Mouse (Mus musculus) embryonic facial prominence, embryonic 15.5 days (tissue): ENCODE measurements around the gene Ccnt1. TPM values are rescaled to one million over a fixed set of nuclear protein-coding genes. Genes with fewer than 3 reads are reported as not detected.
"Not testable (repeated sequence)": the region's sequence is repeated elsewhere in the genome, so short reads cannot be mapped to it uniquely, and the experiment has no call there.

Source experiments
- ATAC-seq: fragments of 200-750 bp; cut with Nextera tagmentation; 2 replicates; pipeline ENCODE4 v1.8.0; 2017; ENCODE audit warnings: low read depth, moderate TSS enrichment; ENCODE audit not compliant: insufficient number of reproducible peaks, low FRiP score, low TSS enrichment
- H3K27ac ChIP-seq: fragments of 300-500 bp; sonication (generic); replicated peaks from 2 replicates; pipeline ENCODE4 v1.5.1; 2015; ENCODE audit warnings: mild to moderate bottlenecking, inconsistent platforms
- H3K27me3 ChIP-seq: fragments of 300-500 bp; sonication (generic); 2 replicates; pipeline ENCODE4 v1.6.1; 2015; ENCODE audit warnings: inconsistent platforms
- H3K36me3 ChIP-seq: fragments of 300-500 bp; sonication (generic); 2 replicates; pipeline ENCODE4 v1.6.1; 2015; ENCODE audit warnings: mild to moderate bottlenecking, inconsistent platforms
- H3K4me1 ChIP-seq: fragments of 300-500 bp; sonication (generic); 2 replicates; pipeline ENCODE4 v1.6.1; 2015; ENCODE audit warnings: inconsistent platforms
- H3K4me2 ChIP-seq: fragments of 300-500 bp; sonication (generic); replicated peaks from 2 replicates; pipeline ENCODE4 v1.6.1; 2015; ENCODE audit warnings: mild to moderate bottlenecking, inconsistent platforms
- H3K4me3 ChIP-seq: fragments of 300-500 bp; sonication (generic); replicated peaks from 2 replicates; pipeline ENCODE4 v1.5.1; 2015; ENCODE audit warnings: mild to moderate bottlenecking, inconsistent platforms
- H3K9ac ChIP-seq: fragments of 300-500 bp; sonication (generic); 2 replicates; pipeline ENCODE4 v1.6.1; 2015; ENCODE audit warnings: inconsistent platforms
- H3K9me3 ChIP-seq: fragments of 300-500 bp; sonication (generic); replicated peaks from 2 replicates; pipeline ENCODE4 v1.6.1; 2016; ENCODE audit warnings: inconsistent platforms
- WGBS: fragments of 180-500 bp; shearing (Covaris S2); methylation state at CpG from one replicate; pipeline ENCODE4 v1.1.7; 2015; 5-methylcytosine and 5-hydroxymethylcytosine counted together
- polyA plus RNA-seq: library from polyadenylated mRNA; unstranded; fragments of >200 nt; fragmentation: Nextera tagmentation; extraction: Ambion mirVana; gene quantifications from 2 replicates; pipeline ENCODE4 v1.2.1, GENCODE M21; 2015

Gene Ccnt1
- polyA plus RNA-seq, 1 experiment from 2014 or later: 54.7 TPM

DNA sequence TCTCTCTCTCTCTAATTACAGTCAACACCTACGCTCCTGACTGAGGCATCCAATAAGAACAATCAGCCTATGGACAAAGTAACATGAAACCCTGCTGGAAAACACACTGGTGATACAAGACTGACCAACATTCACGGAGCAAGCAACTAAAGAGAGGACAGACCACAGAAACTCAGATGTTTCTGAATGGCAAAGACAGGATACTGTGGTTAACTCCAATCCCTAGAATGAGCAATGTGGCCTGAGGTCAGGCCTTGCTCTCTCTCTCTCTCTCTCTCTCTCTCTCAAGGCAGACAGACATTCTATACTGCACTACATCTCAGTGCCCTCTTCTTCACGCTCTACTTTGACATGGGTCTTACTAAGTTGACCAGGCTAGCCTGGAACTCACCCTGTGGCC is 49.5 kb downstream of the Ccnt1 start:
- no peak overlapping the region for H3K9ac ChIP-seq
- H3K27ac ChIP-seq: no peak overlapping the region
- H3K4me2 ChIP-seq: no peak overlapping the region
- no peaks in the 10 kb centered on the region for H3K27me3 ChIP-seq
- no peak for ATAC-seq
- peaks cover 71% of the 10 kb centered on the region for H3K36me3 ChIP-seq
- no peaks in the 10 kb centered on the region for H3K9me3 ChIP-seq
- H3K4me3 ChIP-seq: no peak overlapping the region
- 88% methylated on average over 3 of the region's 3 CpGs for WGBS
- no peaks in the 10 kb centered on the region for H3K4me1 ChIP-seq

DNA sequence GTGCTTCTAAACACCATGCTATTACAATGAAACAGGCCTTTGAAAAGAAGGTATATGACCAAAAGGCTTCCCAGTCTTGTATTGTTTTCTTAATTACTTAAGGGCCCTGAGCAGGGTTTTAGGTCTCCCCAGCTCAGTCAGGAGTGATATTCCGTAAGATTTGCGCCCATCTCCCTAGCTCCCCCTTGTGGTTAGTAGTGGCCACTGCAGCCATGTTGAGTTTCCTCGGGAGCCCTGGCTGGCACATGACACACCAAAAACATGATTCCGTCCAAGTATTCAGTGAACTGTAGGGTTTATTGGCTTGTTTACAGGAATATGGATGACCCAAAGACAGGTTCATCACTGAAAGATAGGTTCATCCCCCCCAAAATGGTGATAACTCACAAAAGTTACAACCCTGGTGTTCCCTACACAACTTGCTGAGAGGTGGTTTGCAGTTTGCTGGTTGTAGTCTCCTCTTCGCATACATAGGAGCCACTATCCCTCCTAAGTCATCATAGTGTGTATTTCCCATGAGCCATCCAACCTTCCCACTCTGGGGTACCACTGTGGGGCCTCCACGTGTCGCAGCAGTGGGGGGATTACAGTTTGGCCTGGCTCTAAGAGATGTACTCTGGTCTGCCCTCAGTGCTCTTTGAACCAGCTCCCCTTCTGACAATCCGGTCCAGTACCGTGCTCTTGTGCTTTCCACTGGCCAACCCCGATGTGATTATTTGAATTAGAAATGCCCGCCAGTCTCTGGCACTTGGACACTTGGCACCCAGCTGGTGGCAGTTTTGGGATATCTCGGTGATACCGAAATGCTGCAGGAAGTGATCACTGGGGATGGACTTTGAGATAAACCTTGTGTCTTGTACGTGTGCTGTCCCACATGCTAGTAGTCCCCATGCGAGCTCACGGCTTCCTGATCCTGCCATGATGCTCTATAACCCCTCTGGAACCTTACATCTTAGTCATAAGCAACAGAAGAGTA is 53.1 kb downstream of the Ccnt1 start:
- Histone ChIP-seq H3K27me3 (no peaks in the 10 kb centered on the region), H3K36me3 (peaks cover 43% of the 10 kb centered on the region), H3K9me3 (no peaks in the 10 kb centered on the region), H3K4me1 (no peaks in the 10 kb centered on the region), H3K4me3 (no peak overlapping the region), H3K9ac (no peak overlapping the region), H3K4me2 (no peak overlapping the region), H3K27ac (no peak overlapping the region)
- 69% methylated on average over 16 of the region's 16 CpGs for WGBS
- ATAC-seq: no peak

DNA sequence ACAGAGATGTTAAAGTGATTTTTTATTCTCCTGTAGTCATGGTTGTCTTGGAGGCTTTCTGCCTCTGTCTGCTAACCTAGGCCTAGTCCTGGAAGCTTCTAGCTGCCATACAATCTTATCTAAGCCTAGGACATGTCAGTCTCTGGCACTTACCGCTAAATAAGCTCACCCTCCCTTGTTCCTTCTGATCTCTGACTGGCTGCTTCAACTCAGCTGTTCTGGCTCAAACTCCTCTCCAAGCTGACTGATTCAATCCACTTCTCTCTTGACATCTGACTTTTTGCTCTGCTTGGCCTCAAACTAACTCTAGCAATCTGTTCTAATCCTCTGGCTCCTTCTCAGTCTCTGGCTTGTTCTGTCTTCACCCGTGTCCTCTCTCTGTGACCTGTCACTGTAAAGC is 55.9 kb downstream of the Ccnt1 start:
- not testable (repeated sequence) for H3K9ac ChIP-seq, H3K4me3 ChIP-seq, H3K4me2 ChIP-seq, ATAC-seq, H3K9me3 ChIP-seq, H3K4me1 ChIP-seq, H3K27me3 ChIP-seq, H3K27ac ChIP-seq
- H3K36me3 ChIP-seq: peaks cover 17% of the 10 kb centered on the region
- WGBS: 77% methylated on average over 2 of the region's 2 CpGs

DNA sequence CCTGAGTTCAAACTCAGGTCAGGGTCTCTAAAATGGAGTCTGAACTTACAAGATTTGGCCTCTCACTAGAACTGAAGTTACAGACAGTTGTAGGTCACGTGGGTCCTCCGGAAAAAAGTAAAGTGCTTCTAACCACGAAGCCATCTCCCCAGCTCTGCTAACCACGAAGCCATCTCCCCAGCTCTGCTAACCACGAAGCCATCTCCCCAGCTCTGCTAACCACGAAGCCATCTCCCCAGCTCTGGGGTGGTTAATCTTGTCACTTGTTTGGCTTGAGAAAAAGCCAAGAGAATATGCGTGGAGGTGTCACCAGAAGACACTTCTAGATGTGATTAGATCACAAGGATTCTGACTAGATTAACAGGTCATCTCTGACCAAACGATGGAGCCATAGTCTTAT is 56.6 kb downstream of the Ccnt1 start:
- H3K36me3 ChIP-seq: peaks cover 12% of the 10 kb centered on the region
- no peak overlapping the region for H3K9ac ChIP-seq
- H3K27me3 ChIP-seq: no peaks in the 10 kb centered on the region
- no peak for ATAC-seq
- no peaks in the 10 kb centered on the region for H3K9me3 ChIP-seq
- H3K27ac ChIP-seq: no peak overlapping the region
- H3K4me2 ChIP-seq: no peak overlapping the region
- WGBS: 61% methylated on average over 8 of the region's 8 CpGs
- H3K4me3 ChIP-seq: no peak overlapping the region
- peaks cover 10% of the 10 kb centered on the region for H3K4me1 ChIP-seq

DNA sequence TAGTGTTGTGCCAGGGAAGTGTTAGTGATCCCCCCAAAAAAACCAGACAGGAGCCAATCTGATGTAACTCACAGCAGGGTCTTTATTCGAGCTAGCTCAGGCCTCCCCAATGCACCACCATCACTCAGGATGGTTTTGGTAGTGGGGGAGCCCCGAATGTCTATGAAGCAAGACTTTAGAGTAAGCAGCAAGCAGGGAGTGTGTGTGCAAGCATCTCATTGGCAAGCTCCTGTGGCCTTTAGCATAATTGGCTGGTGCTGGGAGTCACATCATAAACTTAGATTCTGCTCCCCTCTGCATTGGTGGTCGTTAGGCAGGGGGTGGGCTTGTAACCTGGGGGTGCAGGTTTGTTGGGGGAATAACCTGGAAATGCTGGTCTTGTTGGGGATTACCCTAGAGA is 57.0 kb downstream of the Ccnt1 start:
- peaks cover 12% of the 10 kb centered on the region for H3K36me3 ChIP-seq
- H3K27ac ChIP-seq, H3K4me3 ChIP-seq, H3K27me3 ChIP-seq, H3K4me1 ChIP-seq, H3K9me3 ChIP-seq, H3K9ac ChIP-seq, H3K4me2 ChIP-seq, ATAC-seq: not testable (repeated sequence)
- 61% methylated on average over 3 of the region's 3 CpGs for WGBS

DNA sequence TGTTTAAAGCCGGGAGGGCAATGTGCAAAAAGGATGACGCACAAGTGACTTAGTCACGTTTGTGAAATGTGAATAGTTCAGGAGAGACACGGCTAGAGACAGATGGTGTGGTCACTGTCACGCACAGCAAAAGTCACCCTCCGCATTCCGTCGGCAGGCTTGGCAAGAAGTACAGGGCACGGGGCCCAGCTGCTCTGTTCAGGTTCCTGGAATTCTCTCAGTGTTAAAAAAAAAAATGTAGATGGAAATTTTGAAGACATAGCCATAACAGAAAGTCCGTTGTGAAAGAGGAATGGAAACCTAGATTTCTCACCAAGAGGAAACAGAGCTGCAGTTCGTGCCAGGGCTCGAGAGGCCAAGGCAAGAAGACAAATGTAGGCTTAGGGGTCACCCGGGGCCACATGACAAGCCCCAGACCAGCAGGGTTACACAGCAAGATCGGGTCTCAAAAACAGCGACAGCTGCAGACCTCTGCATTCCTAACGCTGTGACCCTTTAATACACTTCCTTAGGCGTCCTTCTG is 57.9 kb downstream of the Ccnt1 start:
- no peaks in the 10 kb centered on the region for H3K9me3 ChIP-seq
- no peak for ATAC-seq
- H3K27ac ChIP-seq: peak overlapping the region; percentile 68
- peaks cover 10% of the 10 kb centered on the region for H3K4me1 ChIP-seq
- no peak overlapping the region for H3K4me2 ChIP-seq
- WGBS: 35% methylated on average over 17 of the region's 17 CpGs
- peaks cover 4% of the 10 kb centered on the region; the same call in 1 of the 2 replicates for H3K36me3 ChIP-seq
- H3K9ac ChIP-seq: no peak overlapping the region
- no peaks in the 10 kb centered on the region for H3K27me3 ChIP-seq
- H3K4me3 ChIP-seq: no peak overlapping the region

DNA sequence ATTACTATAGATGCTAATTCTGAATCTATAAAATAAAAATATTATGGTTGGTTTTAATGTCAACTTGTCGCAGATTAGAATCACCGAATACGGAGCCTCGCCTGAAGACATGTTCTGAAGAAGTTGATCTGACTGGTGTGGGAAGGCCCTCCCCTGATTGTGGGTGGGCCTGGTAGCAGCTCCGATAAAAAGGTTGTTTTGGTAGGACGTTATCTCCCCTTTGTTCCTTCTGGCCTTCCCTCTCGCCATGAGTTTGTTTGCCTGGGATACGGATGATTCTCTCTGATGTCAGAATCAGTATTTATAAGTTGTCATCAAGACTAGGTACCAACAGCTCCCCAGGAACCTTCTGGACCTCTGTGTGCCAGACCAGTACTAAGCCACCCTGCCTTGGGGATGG is 58.5 kb downstream of the Ccnt1 start:
- H3K27ac ChIP-seq: no peak overlapping the region; the same call in 1 of the 2 replicates
- no peaks in the 10 kb centered on the region for H3K9me3 ChIP-seq
- peaks cover 10% of the 10 kb centered on the region for H3K4me1 ChIP-seq
- ATAC-seq: no peak
- WGBS: 63% methylated on average over 8 of the region's 8 CpGs
- H3K9ac ChIP-seq: no peak overlapping the region
- no peaks in the 10 kb centered on the region for H3K36me3 ChIP-seq
- H3K27me3 ChIP-seq: no peaks in the 10 kb centered on the region
- H3K4me3 ChIP-seq: no peak overlapping the region
- no peak overlapping the region for H3K4me2 ChIP-seq

DNA sequence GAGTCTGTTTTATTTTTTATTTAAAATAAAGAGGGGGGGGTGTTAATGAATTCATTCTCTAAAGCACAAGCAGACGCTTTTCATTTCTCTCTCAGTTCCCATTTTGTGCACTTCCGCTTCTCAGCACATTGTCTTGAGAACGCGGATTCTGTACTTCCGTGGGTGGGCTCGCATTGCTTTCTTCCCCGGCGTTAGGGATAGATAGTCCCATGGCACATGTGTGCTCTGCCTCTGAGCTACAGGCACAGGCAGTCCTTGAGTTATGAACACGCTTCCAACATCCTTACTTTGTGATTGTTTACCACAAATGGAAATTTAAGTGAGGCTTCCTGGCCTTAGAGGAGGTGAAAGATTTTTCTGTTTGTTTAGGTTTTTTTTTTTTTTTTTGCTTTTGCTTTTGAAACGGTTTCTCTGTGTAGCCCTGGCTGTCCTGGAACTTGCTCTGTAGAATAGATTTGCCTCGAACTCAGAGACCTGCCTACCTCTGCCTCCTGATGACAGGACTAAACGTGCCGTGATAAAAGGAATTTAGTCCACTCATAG is 59.3 kb downstream of the Ccnt1 start:
- H3K36me3 ChIP-seq: no peaks in the 10 kb centered on the region
- peak overlapping the region; percentile 53; the same call in 1 of the 2 replicates for H3K4me2 ChIP-seq
- H3K27me3 ChIP-seq: no peaks in the 10 kb centered on the region
- no peak for ATAC-seq
- H3K4me1 ChIP-seq: peaks cover 10% of the 10 kb centered on the region
- no peaks in the 10 kb centered on the region for H3K9me3 ChIP-seq
- H3K4me3 ChIP-seq: no peak overlapping the region
- no peak overlapping the region for H3K27ac ChIP-seq
- no peak overlapping the region for H3K9ac ChIP-seq
- 52% methylated on average over 13 of the region's 13 CpGs for WGBS

DNA sequence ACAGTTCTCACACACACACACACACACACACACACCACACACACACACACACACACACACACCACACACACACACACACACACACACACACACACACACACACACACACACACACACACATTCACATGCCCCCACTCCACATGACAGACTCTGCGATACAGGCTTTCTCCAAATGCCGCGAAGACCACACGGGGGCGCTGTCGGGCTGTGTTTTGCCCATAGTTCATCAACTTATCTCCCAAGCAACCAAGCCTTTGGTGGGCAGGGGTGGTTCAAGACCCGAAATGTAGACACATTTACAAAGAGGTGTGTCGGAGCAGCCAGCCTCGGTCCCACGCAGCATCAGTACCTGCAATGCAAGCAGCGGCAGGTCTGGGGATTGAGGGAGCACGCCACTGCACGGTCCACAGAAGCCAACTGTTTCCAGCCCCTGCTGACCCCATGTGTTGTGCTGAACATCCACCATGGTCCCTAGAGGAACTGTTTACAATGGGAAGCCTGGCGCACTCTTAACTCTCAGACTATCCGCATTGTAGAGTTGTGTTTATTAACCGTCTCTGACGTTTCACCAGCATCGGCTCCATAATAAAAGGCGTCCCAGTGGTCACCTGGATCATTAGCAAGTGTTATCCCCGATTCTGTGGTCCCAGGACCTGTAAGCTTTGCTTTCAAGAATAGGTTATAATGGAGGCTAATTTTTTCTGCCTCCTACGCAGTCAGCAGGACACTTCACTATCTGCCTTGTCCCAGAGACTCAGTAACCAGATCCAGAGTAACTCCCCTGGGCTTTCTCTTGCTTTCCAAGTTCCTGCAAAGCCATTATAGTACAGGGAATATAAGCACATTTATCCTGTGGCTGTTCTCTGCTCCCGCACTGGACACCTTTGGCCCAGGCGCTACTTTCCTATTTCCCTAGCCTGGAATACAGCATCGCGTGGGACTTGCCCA is 60.0 kb downstream of the Ccnt1 start:
- peak overlapping the region; percentile 29 for H3K4me3 ChIP-seq
- H3K4me1 ChIP-seq: peaks cover 10% of the 10 kb centered on the region
- ATAC-seq: no peak
- no peak overlapping the region for H3K9ac ChIP-seq
- 26% methylated on average over 25 of the region's 25 CpGs for WGBS
- peak overlapping the region; percentile 53 for H3K4me2 ChIP-seq
- no peaks in the 10 kb centered on the region for H3K9me3 ChIP-seq
- no peaks in the 10 kb centered on the region for H3K27me3 ChIP-seq
- H3K36me3 ChIP-seq: no peaks in the 10 kb centered on the region
- H3K27ac ChIP-seq: no peak overlapping the region

DNA sequence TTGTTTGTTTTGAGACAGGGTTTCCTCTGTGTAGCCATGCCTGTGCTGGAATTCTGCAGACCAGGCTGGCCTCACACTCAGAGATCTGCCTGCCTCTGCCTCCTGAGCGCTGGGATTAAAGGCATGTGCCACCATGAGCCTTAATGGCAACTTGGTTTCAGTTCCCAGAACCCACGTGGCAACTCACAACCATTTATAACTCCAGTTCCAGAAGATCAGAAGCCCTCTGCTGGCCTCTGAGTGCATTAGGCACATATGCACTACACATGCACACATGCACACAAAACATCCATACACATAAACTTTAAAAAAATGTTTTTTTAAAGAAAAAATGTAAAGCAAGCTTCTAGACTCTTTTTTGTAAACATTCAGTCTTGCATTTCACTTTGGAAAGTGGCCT is 61.3 kb downstream of the Ccnt1 start:
- Histone ChIP-seq H3K9ac (no peak overlapping the region), H3K36me3 (no peaks in the 10 kb centered on the region), H3K27me3 (no peaks in the 10 kb centered on the region), H3K9me3 (no peaks in the 10 kb centered on the region), H3K27ac (no peak overlapping the region), H3K4me2 (no peak overlapping the region), H3K4me1 (peaks cover 14% of the 10 kb centered on the region), H3K4me3 (no peak overlapping the region)
- 60% methylated on average over 2 of the region's 2 CpGs for WGBS
- no peak for ATAC-seq

DNA sequence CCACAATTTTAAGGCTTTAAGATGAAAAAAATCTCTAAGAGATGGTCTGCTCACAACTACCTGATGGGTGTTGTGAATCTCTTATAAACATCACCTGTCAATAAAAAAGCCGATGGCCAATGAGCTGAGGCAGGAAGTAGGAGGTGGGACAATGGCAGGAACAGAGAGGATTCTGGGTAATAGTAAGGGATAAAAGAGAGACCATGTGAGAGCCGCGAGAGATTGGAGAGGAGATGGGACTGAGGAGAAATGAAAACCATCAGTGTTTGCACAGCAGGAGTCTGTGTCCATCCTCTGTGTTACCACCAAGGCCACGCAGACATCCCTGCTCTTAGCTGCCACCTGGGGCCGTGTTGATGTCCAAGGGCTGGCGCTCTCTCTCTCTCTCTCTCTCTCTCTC is 63.4 kb downstream of the Ccnt1 start:
- no peak for ATAC-seq

More for the DNA sequence above, 63.4 kb downstream of the Ccnt1 start:
- Histone ChIP-seq H3K36me3 (no peaks in the 10 kb centered on the region), H3K9me3 (no peaks in the 10 kb centered on the region), H3K27ac (no peak overlapping the region), H3K4me2 (no peak overlapping the region), H3K4me3 (no peak overlapping the region), H3K4me1 (peaks cover 18% of the 10 kb centered on the region), H3K27me3 (no peaks in the 10 kb centered on the region), H3K9ac (no peak overlapping the region)
- 86% methylated on average over 6 of the region's 6 CpGs for WGBS
